Mouse (Mus musculus): ENCODE data around the gene Cort. TPM values are rescaled to one million over a fixed set of nuclear protein-coding genes. Genes with fewer than 3 reads are reported as not detected.

The Cort gene
- polyA plus RNA-seq, 2 experiments: 0.26 to 0.59 TPM

DNA sequence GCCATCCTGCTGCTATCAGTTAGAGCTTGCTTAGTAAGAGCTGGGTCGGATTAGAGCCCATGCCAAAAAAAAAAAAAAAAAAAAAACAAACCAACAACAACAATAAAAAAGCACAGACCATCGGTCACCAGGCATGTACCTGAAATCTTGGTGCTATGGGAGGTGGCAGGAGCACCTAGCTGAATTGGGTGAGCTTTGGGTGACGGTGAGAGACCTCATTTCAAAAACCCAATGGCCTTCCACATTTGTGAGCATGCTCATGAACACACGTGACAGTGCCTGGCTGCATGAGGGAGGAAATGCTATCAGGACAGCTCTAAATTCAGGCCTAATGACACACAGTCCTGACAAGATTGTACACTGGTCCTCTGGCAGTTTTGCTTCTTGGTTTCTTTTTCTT is 21.5 kb upstream of the Cort start:
- H3K4me1 ChIP-seq (ENCODE audit: control insufficient read depth, insufficient read depth, low read length): no peaks in the 10 kb centered on the region
- no peak for TF ChIP-seq POLR2A (IDR thresholded peaks at IDR 0.05; ENCODE audit: borderline replicate concordance, extremely low read depth, insufficient read depth, insufficient read length)
- H3K36me3 ChIP-seq (ENCODE audit: control insufficient read depth, insufficient read depth, low read length): peaks cover 36% of the 10 kb centered on the region
- no peaks in the 10 kb centered on the region for H3K9me3 ChIP-seq (ENCODE audit: control insufficient read depth, low read length)
- H3K4me2 ChIP-seq (replicated peaks; ENCODE audit: low read depth, low read length, severe bottlenecking): no peak overlapping the region
- no peak overlapping the region for H3K4me3 ChIP-seq (replicated peaks; ENCODE audit: low read length)
- no peak overlapping the region for H3K9ac ChIP-seq (ENCODE audit: low read depth, low read length, severe bottlenecking)
- no peaks in the 10 kb centered on the region for H3K27me3 ChIP-seq (ENCODE audit: control insufficient read depth, insufficient read depth, low read length)
- no peak for DNase-seq (ENCODE audit: low spot score)
- no peak for ATAC-seq (ENCODE audit: low FRiP score, low read depth)
- H3K27ac ChIP-seq (replicated peaks; ENCODE audit: low read depth, low read length): no peak overlapping the region
- WGBS: 82% methylated on average over 4 of the region's 4 CpGs

DNA sequence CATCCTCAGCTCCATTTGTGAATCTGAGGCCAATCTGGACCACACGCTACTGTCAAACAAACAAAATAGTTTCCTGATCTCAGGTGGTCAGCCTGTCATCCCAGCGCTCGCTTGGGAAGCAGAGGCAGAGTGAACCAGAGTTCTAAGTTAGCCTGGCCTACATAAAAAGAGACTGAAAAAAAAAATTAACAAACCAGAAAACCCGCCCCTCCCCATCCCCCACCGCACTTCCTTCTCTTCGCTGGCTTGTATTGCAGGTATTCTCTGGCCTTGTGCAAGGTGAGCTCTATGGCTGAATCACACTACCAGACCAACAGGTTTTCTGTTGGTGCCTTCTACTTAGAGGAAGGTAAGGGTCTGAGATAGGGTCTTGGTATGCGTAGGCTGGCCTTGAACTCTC is 21.0 kb upstream of the Cort start:
- ATAC-seq (ENCODE audit: low FRiP score, low read depth) (no peak), DNase-seq (ENCODE audit: low spot score) (no peak)
- no peak for TF ChIP-seq POLR2A (IDR thresholded peaks at IDR 0.05; ENCODE audit: borderline replicate concordance, extremely low read depth, insufficient read depth, insufficient read length)
- Histone ChIP-seq H3K4me3 (replicated peaks; ENCODE audit: low read length) (no peak overlapping the region), H3K27ac (replicated peaks; ENCODE audit: low read depth, low read length) (no peak overlapping the region), H3K4me1 (ENCODE audit: control insufficient read depth, insufficient read depth, low read length) (no peaks in the 10 kb centered on the region), H3K4me2 (replicated peaks; ENCODE audit: low read depth, low read length, severe bottlenecking) (no peak overlapping the region), H3K27me3 (ENCODE audit: control insufficient read depth, insufficient read depth, low read length) (no peaks in the 10 kb centered on the region), H3K9ac (ENCODE audit: low read depth, low read length, severe bottlenecking) (no peak overlapping the region), H3K9me3 (ENCODE audit: control insufficient read depth, low read length) (no peaks in the 10 kb centered on the region), H3K36me3 (ENCODE audit: control insufficient read depth, insufficient read depth, low read length) (peaks cover 30% of the 10 kb centered on the region)
- 87% methylated on average over 7 of the region's 7 CpGs for WGBS

GRCm38 (mm10) chr4:149145151-149145550 is 18.6 kb upstream of the Cort start:
- TF ChIP-seq POLR2A (IDR thresholded peaks at IDR 0.05; ENCODE audit: borderline replicate concordance, extremely low read depth, insufficient read depth, insufficient read length): no peak
- 81% methylated on average over 4 of the region's 4 CpGs for WGBS
- ATAC-seq (ENCODE audit: low FRiP score, low read depth) (no peak), DNase-seq (ENCODE audit: low spot score) (no peak)
- Histone ChIP-seq H3K9me3 (ENCODE audit: control insufficient read depth, low read length) (no peaks in the 10 kb centered on the region), H3K27ac (replicated peaks; ENCODE audit: low read depth, low read length) (no peak overlapping the region), H3K27me3 (ENCODE audit: control insufficient read depth, insufficient read depth, low read length) (no peaks in the 10 kb centered on the region), H3K4me3 (replicated peaks; ENCODE audit: low read length) (no peak overlapping the region), H3K4me1 (ENCODE audit: control insufficient read depth, insufficient read depth, low read length) (no peaks in the 10 kb centered on the region), H3K4me2 (replicated peaks; ENCODE audit: low read depth, low read length, severe bottlenecking) (no peak overlapping the region), H3K36me3 (ENCODE audit: control insufficient read depth, insufficient read depth, low read length) (peaks cover 7% of the 10 kb centered on the region), H3K9ac (ENCODE audit: low read depth, low read length, severe bottlenecking) (no peak overlapping the region)

GRCm38 (mm10) chr4:149144459-149144858 is 17.9 kb upstream of the Cort start:
- H3K9ac ChIP-seq (ENCODE audit: low read depth, low read length, severe bottlenecking): no peak overlapping the region
- 5% methylated on average over 3 of the region's 3 CpGs for WGBS
- H3K36me3 ChIP-seq (ENCODE audit: control insufficient read depth, insufficient read depth, low read length): no peaks in the 10 kb centered on the region
- H3K4me3 ChIP-seq (replicated peaks; ENCODE audit: low read length): no peak overlapping the region
- H3K9me3 ChIP-seq (ENCODE audit: control insufficient read depth, low read length): no peaks in the 10 kb centered on the region
- ATAC-seq (ENCODE audit: low FRiP score, low read depth): peak; percentile 84
- H3K4me1 ChIP-seq (ENCODE audit: control insufficient read depth, insufficient read depth, low read length): no peaks in the 10 kb centered on the region
- DNase-seq (ENCODE audit: low spot score): peak; percentile 94
- H3K27me3 ChIP-seq (ENCODE audit: control insufficient read depth, insufficient read depth, low read length): no peaks in the 10 kb centered on the region
- H3K4me2 ChIP-seq (replicated peaks; ENCODE audit: low read depth, low read length, severe bottlenecking): no peak overlapping the region
- H3K27ac ChIP-seq (replicated peaks; ENCODE audit: low read depth, low read length): no peak overlapping the region
- no peak for TF ChIP-seq POLR2A (IDR thresholded peaks at IDR 0.05; ENCODE audit: borderline replicate concordance, extremely low read depth, insufficient read depth, insufficient read length)

DNA sequence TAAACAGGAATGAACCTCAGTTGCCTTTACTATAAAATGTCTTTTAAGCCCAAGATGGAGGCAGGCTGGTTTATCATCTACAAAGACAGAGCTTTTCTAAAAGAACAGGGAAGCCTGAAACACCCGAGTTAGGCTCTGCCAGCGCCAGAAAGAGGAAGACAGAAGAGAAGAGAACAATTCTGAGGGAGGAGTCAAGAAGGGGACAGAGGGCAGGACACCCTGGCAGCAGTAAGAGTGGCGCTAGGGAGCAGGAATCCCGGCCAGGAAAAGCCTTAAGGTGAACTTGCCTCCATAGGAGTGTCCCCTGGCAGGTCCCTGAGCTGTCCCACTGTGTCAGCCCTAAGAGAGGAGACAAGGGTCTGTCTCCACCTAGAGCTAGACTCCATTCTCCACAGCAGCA is 17.0 kb upstream of the Cort start:
- H3K36me3 ChIP-seq (ENCODE audit: control insufficient read depth, insufficient read depth, low read length): no peaks in the 10 kb centered on the region
- no peak for TF ChIP-seq POLR2A (IDR thresholded peaks at IDR 0.05; ENCODE audit: borderline replicate concordance, extremely low read depth, insufficient read depth, insufficient read length)
- H3K9ac ChIP-seq (ENCODE audit: low read depth, low read length, severe bottlenecking): no peak overlapping the region
- no peak overlapping the region for H3K4me3 ChIP-seq (replicated peaks; ENCODE audit: low read length)
- no peak for ATAC-seq (ENCODE audit: low FRiP score, low read depth)
- H3K4me1 ChIP-seq (ENCODE audit: control insufficient read depth, insufficient read depth, low read length): no peaks in the 10 kb centered on the region
- no peaks in the 10 kb centered on the region for H3K9me3 ChIP-seq (ENCODE audit: control insufficient read depth, low read length)
- H3K4me2 ChIP-seq (replicated peaks; ENCODE audit: low read depth, low read length, severe bottlenecking): no peak overlapping the region
- DNase-seq (ENCODE audit: low spot score): no peak
- 31% methylated on average over 4 of the region's 4 CpGs for WGBS
- no peak overlapping the region for H3K27ac ChIP-seq (replicated peaks; ENCODE audit: low read depth, low read length)
- no peaks in the 10 kb centered on the region for H3K27me3 ChIP-seq (ENCODE audit: control insufficient read depth, insufficient read depth, low read length)

DNA sequence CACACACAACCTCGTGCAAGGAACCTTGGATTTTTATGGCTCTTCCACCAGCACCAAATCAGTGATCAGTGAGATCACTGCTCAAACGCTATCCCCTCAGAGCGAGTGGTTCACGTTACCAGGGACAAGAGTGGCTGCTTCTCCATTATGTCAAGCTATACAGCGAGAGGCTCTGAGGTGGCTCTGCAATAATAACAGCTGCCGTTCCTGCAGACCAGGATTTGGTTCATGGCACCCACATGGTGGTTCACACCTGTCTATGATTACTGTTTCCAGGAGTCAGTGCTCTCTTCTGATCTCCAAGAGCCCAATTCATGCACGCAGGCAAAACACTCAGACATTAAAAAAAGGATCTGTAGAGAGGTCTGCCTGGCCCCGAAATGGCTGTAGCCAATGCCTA is 12.0 kb upstream of the Cort start:
- no peak for TF ChIP-seq POLR2A (IDR thresholded peaks at IDR 0.05; ENCODE audit: borderline replicate concordance, extremely low read depth, insufficient read depth, insufficient read length)
- 54% methylated on average over 8 of the region's 8 CpGs for WGBS

More for the DNA sequence above, 12.0 kb upstream of the Cort start:
- no peaks in the 10 kb centered on the region for H3K9me3 ChIP-seq (ENCODE audit: control insufficient read depth, low read length)
- peaks cover 4% of the 10 kb centered on the region; the same call in 1 of the 2 replicates for H3K4me1 ChIP-seq (ENCODE audit: control insufficient read depth, insufficient read depth, low read length)
- H3K4me2 ChIP-seq (replicated peaks; ENCODE audit: low read depth, low read length, severe bottlenecking): no peak overlapping the region
- no peak overlapping the region for H3K27ac ChIP-seq (replicated peaks; ENCODE audit: low read depth, low read length)
- no peak for DNase-seq (ENCODE audit: low spot score)
- ATAC-seq (ENCODE audit: low FRiP score, low read depth): no peak
- H3K27me3 ChIP-seq (ENCODE audit: control insufficient read depth, insufficient read depth, low read length): no peaks in the 10 kb centered on the region
- no peak overlapping the region for H3K9ac ChIP-seq (ENCODE audit: low read depth, low read length, severe bottlenecking)
- no peak overlapping the region for H3K4me3 ChIP-seq (replicated peaks; ENCODE audit: low read length)
- H3K36me3 ChIP-seq (ENCODE audit: control insufficient read depth, insufficient read depth, low read length): no peaks in the 10 kb centered on the region

All from limb, embryonic 14.5 days (tissue).